Mouse (Mus musculus) CH12.LX (cell line): Measurements from ENCODE around the gene Fam107a.

ENCODE experiments used
- CHD1 ChIP-seq: IDR thresholded peaks from 2 replicates; pipeline ENCODE4 v1.6.1; 2012; ENCODE audit warnings: low read depth, low read length, improper control_type of control experiment, inconsistent platforms
- CHD2 ChIP-seq: IDR thresholded peaks from 2 replicates; pipeline ENCODE4 v1.6.1; 2011; ENCODE audit warnings: low read length, improper control_type of control experiment
- CTCF ChIP-seq, 2 experiments: IDR thresholded peaks in 1 of 2; conservative IDR thresholded peaks in 1 of 2; 2 replicates each; pipeline ENCODE4 v1.5.1; 2011 to 2012; ENCODE audit warnings: low read depth in 2 of 2, low read length in 2 of 2, improper control_type of control experiment in 1 of 2, inconsistent platforms in 1 of 2, mild to moderate bottlenecking in 1 of 2, moderate library complexity in 1 of 2
- EP300 ChIP-seq: IDR thresholded peaks from 2 replicates; pipeline ENCODE4 v1.6.1; 2011; ENCODE audit warnings: low read length, improper control_type of control experiment
- HCFC1 ChIP-seq: IDR thresholded peaks from 2 replicates; pipeline ENCODE4 v1.6.1; 2012; ENCODE audit warnings: low read depth, mild to moderate bottlenecking, inconsistent platforms, low read length, improper control_type of control experiment
- JUND ChIP-seq: conservative IDR thresholded peaks from 2 replicates; pipeline ENCODE4 v1.6.1; 2011; ENCODE audit warnings: low read depth, low read length, improper control_type of control experiment
- KAT2A ChIP-seq: IDR thresholded peaks from 2 replicates; pipeline ENCODE4 v1.6.1; 2012; ENCODE audit warnings: low read length, improper control_type of control experiment, inconsistent platforms; ENCODE audit not compliant: insufficient replicate concordance
- NELFE ChIP-seq: IDR thresholded peaks from 2 replicates; pipeline ENCODE4 v1.6.1; 2011; ENCODE audit warnings: low read depth, low read length, improper control_type of control experiment
- POLR2A ChIP-seq: IDR thresholded peaks from 2 replicates; pipeline ENCODE4 v1.6.1; 2011; ENCODE audit warnings: low read depth, mild to moderate bottlenecking, improper control_type of control experiment, low read length
- POLR2AphosphoS2 ChIP-seq: IDR thresholded peaks from 2 replicates; pipeline ENCODE4 v1.6.1; 2011; ENCODE audit warnings: low read depth, low read length, improper control_type of control experiment
- TBP ChIP-seq: conservative IDR thresholded peaks from 2 replicates; pipeline ENCODE4 v1.6.1; 2011; ENCODE audit warnings: low read depth, low read length, improper control_type of control experiment
- UBTF ChIP-seq: IDR thresholded peaks from 2 replicates; pipeline ENCODE4 v1.6.1; 2012; ENCODE audit warnings: low read depth, mild to moderate bottlenecking, inconsistent platforms, low read length, improper control_type of control experiment, moderate library complexity
- USF1 ChIP-seq: IDR thresholded peaks from 2 replicates; pipeline ENCODE4 v1.6.1; 2014; ENCODE audit warnings: low read depth, mild to moderate bottlenecking, inconsistent platforms, low read length, improper control_type of control experiment
- ZC3H11A ChIP-seq: IDR thresholded peaks from 2 replicates; pipeline ENCODE4 v1.6.1; 2012; ENCODE audit warnings: low read depth, mild to moderate bottlenecking, inconsistent platforms, low read length, improper control_type of control experiment

GRCm38 (mm10) chr14:8327371-8327770 lies 9.5 kb upstream of the Fam107a start:
- TF ChIP-seq CTCF (conservative IDR thresholded peaks at IDR 0.05 in 1 of 2, IDR thresholded peaks at IDR 0.05 in 1 of 2; ENCODE audit: low read depth in 2 of 2, low read length in 2 of 2) (no peak), POLR2A (no peak), CHD2 (no peak), KAT2A (no peak), USF1 (no peak), HCFC1 (no peak), EP300 (no peak), NELFE (no peak), CHD1 (no peak), ZC3H11A (no peak), JUND (no peak), POLR2AphosphoS2 (no peak), UBTF (no peak), TBP (no peak)
